Mouse (Mus musculus): Measurements from ENCODE around the gene Mrpl36.

Mrpl36 gene

DNA sequence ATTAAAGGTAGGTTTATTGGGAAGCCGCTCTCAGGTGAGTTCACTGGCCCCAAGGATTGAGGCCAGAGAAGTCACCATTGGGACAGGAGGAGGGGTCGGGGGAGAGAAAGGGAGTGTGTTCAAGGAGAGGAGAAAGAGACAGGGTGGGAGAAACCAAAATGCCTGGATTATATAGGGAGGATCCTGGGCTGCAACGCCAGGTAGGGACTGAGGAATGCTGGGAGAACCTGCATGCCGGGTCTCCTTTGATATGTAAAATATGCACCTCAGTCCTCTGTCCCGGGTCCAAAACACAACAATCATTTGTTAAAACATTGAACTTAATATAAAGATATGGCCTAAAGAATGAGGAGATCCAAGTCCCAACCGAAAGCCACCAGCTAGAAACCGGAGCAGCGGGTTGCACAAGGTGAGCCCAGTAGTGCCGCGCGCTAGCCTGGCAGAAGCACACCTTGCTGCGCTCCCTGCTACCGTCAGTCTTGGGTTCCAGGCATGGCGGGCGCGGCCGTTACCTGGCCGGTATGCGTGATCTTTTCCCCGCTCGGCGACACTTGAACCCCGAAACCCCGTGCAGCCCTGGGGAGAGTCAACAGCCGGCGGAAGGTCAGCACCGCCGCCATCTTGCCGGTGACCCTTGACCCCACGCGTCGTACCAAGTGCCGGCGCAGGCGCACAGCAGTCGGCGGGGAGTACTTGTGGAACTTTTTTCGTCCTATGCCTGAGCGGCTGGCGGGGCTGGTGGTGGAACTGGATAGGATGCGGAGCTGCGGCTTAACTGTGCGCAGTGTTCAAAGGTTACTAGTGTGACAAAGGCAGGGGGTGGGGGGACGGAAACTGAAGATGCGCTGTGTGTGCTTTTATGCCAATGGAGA lies at the start of gene Mrpl36, which contains the start of gene Ndufs6:
Mrpl36 (plus strand) TSS at position 687 of the 872 bp plus-strand sequence.
Ndufs6 (minus strand) TSS at position 716 of the 872 bp plus-strand sequence.
- DNase-seq (ENCODE audit: low spot score), result peak; percentile 87

GRCm38 (mm10) chr13:73279196-73279595 lies 49.1 kb upstream of the Mrpl36 start:
- no peak for DNase-seq (ENCODE audit: low spot score)

GRCm38 (mm10) chr13:73282407-73282806 lies 45.9 kb upstream of the Mrpl36 start:
- DNase-seq (ENCODE audit: low spot score), result no peak

GRCm38 (mm10) chr13:73283534-73283933 lies 44.8 kb upstream of the Mrpl36 start:
- DNase-seq (ENCODE audit: low spot score), result no peak

DNA sequence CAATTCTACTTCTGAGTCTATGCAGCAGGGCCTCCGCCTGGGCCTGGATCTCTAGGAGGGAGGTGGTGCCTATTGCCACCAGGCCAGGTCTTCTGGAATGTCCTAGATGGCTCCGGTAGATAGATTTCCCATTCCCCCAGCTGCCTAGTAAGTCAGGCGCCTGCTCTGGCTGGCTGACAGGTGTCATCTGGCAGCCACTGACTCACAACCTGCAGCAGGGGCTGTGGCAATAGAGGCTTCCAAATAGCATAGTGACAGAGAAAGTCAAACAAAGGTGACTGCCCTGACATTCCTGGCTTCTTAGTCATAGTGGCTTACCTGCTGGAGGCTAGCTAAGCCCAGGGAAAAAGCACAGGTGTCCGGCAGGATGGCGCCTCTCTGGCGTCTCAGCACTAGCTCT lies 38.1 kb upstream of the Mrpl36 start:
- DNase-seq (ENCODE audit: low spot score), result no peak

GRCm38 (mm10) chr13:73291102-73291501 lies 37.2 kb upstream of the Mrpl36 start:
- DNase-seq (ENCODE audit: low spot score), result no peak

GRCm38 (mm10) chr13:73298717-73299116 lies 29.6 kb upstream of the Mrpl36 start:
- DNase-seq (ENCODE audit: low spot score), result no peak

GRCm38 (mm10) chr13:73299322-73299721 lies 29.0 kb upstream of the Mrpl36 start:
- DNase-seq (ENCODE audit: low spot score), result no peak

GRCm38 (mm10) chr13:73304729-73305128 lies 23.6 kb upstream of the Mrpl36 start:
- DNase-seq (ENCODE audit: low spot score), result no peak

GRCm38 (mm10) chr13:73305398-73306084 lies 22.8 kb upstream of the Mrpl36 start:
- DNase-seq (ENCODE audit: low spot score), result no peak

GRCm38 (mm10) chr13:73306085-73306410 lies 22.3 kb upstream of the Mrpl36 start:
- no peak for DNase-seq (ENCODE audit: low spot score)

- DNase-seq (ENCODE audit: low spot score), result no peak
Measured at GRCm38 (mm10) chr13:73306430-73306829, 21.9 kb upstream of the Mrpl36 start.

- DNase-seq (ENCODE audit: low spot score), result no peak
Measured at GRCm38 (mm10) chr13:73310183-73310929, 18.0 kb upstream of the Mrpl36 start.

DNA sequence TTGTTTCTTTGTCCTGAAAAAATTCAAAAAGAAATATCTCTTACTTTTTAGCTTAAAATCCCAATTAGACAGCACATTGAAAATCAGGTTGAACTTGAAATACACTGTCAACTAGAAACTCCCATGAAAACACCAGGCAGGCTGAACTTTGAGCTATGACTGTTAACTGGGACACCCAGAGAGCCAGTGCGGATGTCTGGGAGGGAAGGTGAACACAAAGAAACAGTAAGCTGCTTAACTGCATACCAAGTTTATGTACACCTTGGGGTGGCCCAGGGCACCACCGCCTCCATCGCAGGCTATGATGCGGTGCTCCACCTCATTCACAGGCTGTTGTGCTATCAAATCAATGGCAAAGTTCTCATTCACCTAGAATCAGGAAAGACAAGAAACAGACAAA lies 8.3 kb upstream of the Mrpl36 start:
- no peak for DNase-seq (ENCODE audit: low spot score)

- DNase-seq (ENCODE audit: low spot score), result no peak
Measured at GRCm38 (mm10) chr13:73322626-73323025, 5.7 kb upstream of the Mrpl36 start.

GRCm38 (mm10) chr13:73323406-73323805 lies 4.9 kb upstream of the Mrpl36 start:
- DNase-seq (ENCODE audit: low spot score), result no peak

DNA sequence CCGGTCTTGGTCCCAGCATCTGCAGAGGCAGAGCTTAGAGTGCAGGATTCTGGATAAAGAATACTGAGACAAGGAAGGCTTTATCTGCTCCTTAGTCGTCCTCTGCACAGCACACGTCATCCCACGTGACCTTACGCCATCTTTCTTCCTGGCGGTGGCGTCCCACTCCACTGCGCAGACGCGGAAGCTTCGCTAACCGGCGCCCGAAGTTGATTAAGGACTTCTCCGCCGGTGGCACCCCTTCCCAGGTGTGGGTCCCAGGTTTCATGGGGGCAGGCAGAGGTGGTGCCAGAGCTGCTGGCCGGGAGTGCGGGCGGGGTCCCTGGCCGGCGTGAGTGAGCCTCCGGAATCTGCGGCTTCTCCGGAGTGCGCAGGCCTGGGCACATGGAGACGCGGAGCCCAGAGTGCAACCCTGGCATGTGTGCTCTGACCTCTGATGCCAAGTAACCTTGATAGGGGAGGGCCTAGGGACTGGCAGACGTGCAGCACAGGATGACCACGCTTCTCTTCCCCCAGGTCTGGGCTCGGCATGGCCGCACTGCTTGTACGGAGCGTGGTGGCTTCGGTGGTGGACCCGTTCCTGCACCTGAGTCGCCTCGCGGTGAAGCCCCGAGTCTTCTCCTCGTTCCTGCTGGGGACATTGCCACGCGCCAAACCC lies 2.7 kb downstream of the Mrpl36 start:
- peak; percentile 82 for DNase-seq (ENCODE audit: low spot score)

GRCm38 (mm10) chr13:73331736-73332135 lies 3.4 kb downstream of the Mrpl36 start:
- DNase-seq (ENCODE audit: low spot score), result no peak

- no peak for DNase-seq (ENCODE audit: low spot score)
Measured at GRCm38 (mm10) chr13:73336753-73337152, 8.4 kb downstream of the Mrpl36 start.

DNA sequence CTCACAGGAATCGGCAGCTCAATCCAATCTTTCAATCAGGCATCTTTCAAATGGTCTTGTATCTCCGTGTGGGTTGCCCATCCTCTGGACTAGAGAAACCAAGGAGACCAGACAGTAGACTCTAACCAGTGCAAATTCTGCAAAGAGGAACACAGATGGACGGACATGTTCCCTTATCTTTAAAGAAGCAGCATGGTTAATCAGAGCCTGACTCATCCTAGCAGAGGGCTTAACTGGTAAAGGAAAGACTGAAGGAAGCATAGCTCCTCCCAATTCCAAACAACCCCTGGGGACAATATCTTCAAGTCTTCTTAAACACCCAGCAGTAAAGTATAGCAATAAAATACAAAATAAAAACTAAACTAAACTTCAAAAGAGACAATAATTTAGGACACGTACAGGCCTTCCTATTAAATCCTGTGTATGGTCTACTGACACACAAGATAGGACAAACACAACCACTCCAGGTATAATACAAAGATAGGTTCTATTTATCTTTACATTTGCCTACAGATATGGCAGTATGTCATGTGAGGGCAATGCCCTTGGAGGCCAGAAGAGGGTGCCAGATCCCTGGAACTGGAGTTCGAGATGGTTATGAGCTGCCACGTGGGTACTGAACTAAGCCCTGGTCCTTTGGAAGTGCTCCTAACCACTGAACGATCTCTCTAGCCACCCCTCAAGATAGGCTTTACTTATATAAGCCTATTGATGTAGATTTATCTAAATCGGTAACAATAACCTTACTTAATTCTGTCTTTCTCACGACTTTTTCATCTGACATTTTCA lies 17.0 kb downstream of the Mrpl36 start:
- DNase-seq (ENCODE audit: low spot score), result no peak

- no peak for DNase-seq (ENCODE audit: low spot score)
Measured at GRCm38 (mm10) chr13:73346131-73346530, 17.8 kb downstream of the Mrpl36 start.
